Mouse (Mus musculus): ENCODE measurements around the gene Ddx4.

GRCm38 (mm10) chr13:112639111-112639510 is 13.2 kb downstream of the Ddx4 start:
- TF ChIP-seq CTCF (IDR thresholded peaks at IDR 0.05; ENCODE audit: insufficient read depth, low read depth, low read length) (no peak), POLR2A (IDR thresholded peaks at IDR 0.05; ENCODE audit: insufficient read depth, low read depth, low read length) (no peak)

Data from olfactory bulb, adult 2 months (tissue).